Mouse (Mus musculus) ovary, adult 18-20 months (tissue): Measurements from ENCODE around the gene Defb9.
"Not testable (repeated sequence)": the region's sequence is repeated elsewhere in the genome, so short reads cannot be mapped to it uniquely, and the experiment has no call there.

Experiments
- DNase-seq: peaks from one replicate; pipeline ENCODE4 v3.0.0; 2022; ENCODE audit warnings: low spot score, mixed read lengths

Gene Defb9

GRCm38 (mm10) chr8:21885321-21885720 lies at the start of gene Defb9:
Defb9 (minus strand) TSS chr8:21885421.
- not testable (repeated sequence) for DNase-seq

GRCm38 (mm10) chr8:21932610-21933009 lies 47.4 kb upstream of the Defb9 start, which contains the start of gene Defb15:
Defb15 (minus strand) TSS chr8:21932710.
- DNase-seq, result no peak

- not testable (repeated sequence) for DNase-seq
These were observed 45.5 kb upstream of the Defb9 start for GRCm38 (mm10) chr8:21930754-21931153.

- no peak for DNase-seq
These were observed 30.4 kb upstream of the Defb9 start for GRCm38 (mm10) chr8:21915625-21916024.

- DNase-seq, result no peak
These were observed 27.3 kb upstream of the Defb9 start for GRCm38 (mm10) chr8:21912554-21912953.

- no peak for DNase-seq
These were observed 26.7 kb upstream of the Defb9 start for GRCm38 (mm10) chr8:21911931-21912330.

- DNase-seq, result not testable (repeated sequence)
These were observed 21.1 kb upstream of the Defb9 start, which contains the start of gene Defb11 for GRCm38 (mm10) chr8:21906290-21906689. Defb11 (minus strand) TSS chr8:21906412.

GRCm38 (mm10) chr8:21858586-21858985 lies 26.6 kb downstream of the Defb9 start, which contains the start of gene Defb10:
Defb10 (plus strand) TSS chr8:21858901.
- not testable (repeated sequence) for DNase-seq
